Mouse (Mus musculus) G1E (cell line): ENCODE measurements at regions not wholly inside any gene's neighbourhood (a gene's known extent, or its start where the extent isn't known, plus 50 kb on each side); places are given as distances from the start of the nearest gene placed in this dataset.

Experiments
- CTCF ChIP-seq: IDR thresholded peaks from 2 replicates; pipeline ENCODE4 v1.5.1; 2012; ENCODE audit warnings: low read depth, low read length, inconsistent platforms, mixed read lengths
- GATA1 ChIP-seq: IDR thresholded peaks from 2 replicates; pipeline ENCODE4 v1.6.1; 2012; ENCODE audit warnings: borderline replicate concordance, low read length, inconsistent platforms, mixed read lengths
- GATA2 ChIP-seq: IDR thresholded peaks from 2 replicates; pipeline ENCODE4 v1.6.1; 2012; ENCODE audit warnings: low read depth, low read length, inconsistent platforms, borderline replicate concordance
- POLR2AphosphoS5 ChIP-seq: IDR thresholded peaks from 2 replicates; pipeline ENCODE4 v1.6.1; 2012; ENCODE audit warnings: low read depth, low read length, inconsistent platforms; ENCODE audit not compliant: insufficient replicate concordance
- TAL1 ChIP-seq: conservative IDR thresholded peaks from 2 replicates; pipeline ENCODE4 v1.6.1; 2012; ENCODE audit warnings: low read depth, low read length, inconsistent platforms, mixed read lengths

GRCm38 (mm10) chr3:133634306-133634705 lies 89.4 kb upstream of the Tet2 start:
- no peak for TF ChIP-seq CTCF
- no peak for TF ChIP-seq TAL1
- no peak for TF ChIP-seq GATA1
- no peak for TF ChIP-seq POLR2AphosphoS5
- TF ChIP-seq GATA2 = no peak
